8 mouse cellular contexts compared by ENCODE assay signal in genomic region chr2:153795090-153795489, GRCm38 (mm10). TPM values are rescaled to one million over a fixed set of nuclear protein-coding genes. Genes with fewer than 3 reads are reported as not detected.
DNase-seq lines count a peak whose midpoint lies in the region; ATAC-seq lines count a peak whose summit lies in the region.

No protein-coding gene starts in this region.

- no peak overlapping the region for H3K4me3 ChIP-seq in neural tube, embryonic 13.5 days
- no peak overlapping the region for H3K4me3 ChIP-seq in neural tube, embryonic 15.5 days (replicated peaks)
- no peak overlapping the region for H3K4me3 ChIP-seq in liver, embryonic 13.5 days (replicated peaks)

- WGBS in neural tube, embryonic 13.5 days: 66% methylated on average over 5 of the region's 5 CpGs
- WGBS in neural tube, embryonic 15.5 days: 62% methylated on average over 5 of the region's 5 CpGs
- 44% methylated on average over 5 of the region's 5 CpGs for WGBS in liver, embryonic 13.5 days (ENCODE audit: insufficient replicate concordance)

- ATAC-seq in neural tube, embryonic 13.5 days (ENCODE audit: low read depth): peak; percentile 23; the same call in 1 of the 2 replicates
- ATAC-seq in neural tube, embryonic 15.5 days (ENCODE audit: low FRiP score): no peak
- 0 out of 2 replicates have a peak, but pooled peaks have one; percentile 15 for ATAC-seq in liver, embryonic 13.5 days (ENCODE audit: low read depth)
- no peak for ATAC-seq in erythroblast, adult 5-6 weeks (replicated peaks; ENCODE audit: low FRiP score, poor library complexity, severe bottlenecking)

- H3K27me3 ChIP-seq in neural tube, embryonic 13.5 days: no peaks in the 10 kb centered on the region
- H3K27me3 ChIP-seq in neural tube, embryonic 15.5 days (replicated peaks): no peaks in the 10 kb centered on the region
- no peaks in the 10 kb centered on the region for H3K27me3 ChIP-seq in liver, embryonic 13.5 days

- no peak overlapping the region for H3K4me2 ChIP-seq in neural tube, embryonic 13.5 days
- no peak overlapping the region for H3K4me2 ChIP-seq in neural tube, embryonic 15.5 days
- no peak overlapping the region for H3K4me2 ChIP-seq in liver, embryonic 13.5 days

- H3K36me3 ChIP-seq in neural tube, embryonic 13.5 days: no peaks in the 10 kb centered on the region
- H3K36me3 ChIP-seq in neural tube, embryonic 15.5 days: no peaks in the 10 kb centered on the region
- no peaks in the 10 kb centered on the region for H3K36me3 ChIP-seq in liver, embryonic 13.5 days

- DNase-seq in cerebellum, postnatal 10 days: peak; percentile 59 to 67
- no peak for DNase-seq in cerebellum, adult 11 months
- no peak for DNase-seq in liver, embryonic 13.5 days
- DNase-seq in thymus, postnatal 10 days (ENCODE audit: low spot score in 2 of 2): peak; percentile 27 to 52
- no peak for DNase-seq in layer of hippocampus, postnatal 36 days

- no peak overlapping the region for H3K9ac ChIP-seq in neural tube, embryonic 13.5 days
- H3K9ac ChIP-seq in neural tube, embryonic 15.5 days (replicated peaks): no peak overlapping the region
- no peak overlapping the region for H3K9ac ChIP-seq in liver, embryonic 13.5 days

- no peaks in the 10 kb centered on the region for H3K4me1 ChIP-seq in neural tube, embryonic 13.5 days (replicated peaks)
- no peaks in the 10 kb centered on the region for H3K4me1 ChIP-seq in neural tube, embryonic 15.5 days
- H3K4me1 ChIP-seq in liver, embryonic 13.5 days (replicated peaks): no peaks in the 10 kb centered on the region

- H3K27ac ChIP-seq in neural tube, embryonic 13.5 days (replicated peaks): no peak overlapping the region
- H3K27ac ChIP-seq in neural tube, embryonic 15.5 days (replicated peaks): no peak overlapping the region
- no peak overlapping the region for H3K27ac ChIP-seq in liver, embryonic 13.5 days

- H3K9me3 ChIP-seq in neural tube, embryonic 13.5 days: no peaks in the 10 kb centered on the region
- H3K9me3 ChIP-seq in neural tube, embryonic 15.5 days (replicated peaks): no peaks in the 10 kb centered on the region
- H3K9me3 ChIP-seq in liver, embryonic 13.5 days (replicated peaks): no peaks in the 10 kb centered on the region

RNA-seq across cellular contexts. Expression of gene Efcab8, which starts 15.4 kb away (rescaled TPM):
- polyA plus RNA-seq in neural tube, embryonic 13.5 days (2015; fragmentation: Nextera tagmentation; extraction: Ambion mirVana): not detected in 2 replicates
- polyA plus RNA-seq in neural tube, embryonic 15.5 days (2015; fragmentation: Nextera tagmentation; extraction: Ambion mirVana): not detected in 2 replicates
- polyA plus RNA-seq in liver, embryonic 13.5 days (2015; fragmentation: Nextera tagmentation; extraction: Ambion mirVana): 0.06 TPM in 1 of 2 replicates, not detected in the other
- total RNA-seq in erythroblast, adult 5-6 weeks (2015; ENCODE audit: low replicate concordance): not detected in 2 replicates
- total RNA-seq in erythroblast, adult 5-6 weeks (2017; ENCODE audit: low replicate concordance): 0.51 TPM in 1 of 2 replicates, not detected in the other
- total RNA-seq in layer of hippocampus, postnatal 36 days (2021): under 1 TPM; 0.07 to 0.40 TPM

RNA-seq across cellular contexts. Expression of gene Mapre1, which starts 54.0 kb away (rescaled TPM):
- polyA plus RNA-seq in neural tube, embryonic 13.5 days (2015; fragmentation: Nextera tagmentation; extraction: Ambion mirVana): 395 and 425 TPM in 2 replicates
- 338 and 342 TPM in 2 replicates for polyA plus RNA-seq in neural tube, embryonic 15.5 days (2015; fragmentation: Nextera tagmentation; extraction: Ambion mirVana)
- polyA plus RNA-seq in liver, embryonic 13.5 days (2015; fragmentation: Nextera tagmentation; extraction: Ambion mirVana): 161 and 202 TPM in 2 replicates
- total RNA-seq in erythroblast, adult 5-6 weeks (2015; ENCODE audit: low replicate concordance): 40.5 and 93.4 TPM in 2 replicates
- 24.1 and 38.3 TPM in 2 replicates for total RNA-seq in erythroblast, adult 5-6 weeks (2017; ENCODE audit: low replicate concordance)
- total RNA-seq in layer of hippocampus, postnatal 36 days (2021): 10 to 100 TPM; 84.1 to 92.7 TPM

Comparison
In these comparisons a context has a peak if more than half of its experiments do, and no peak if none do; other contexts are left out.
1. DNase-seq: peak in cerebellum, postnatal 10 days (2 of 2) and thymus, postnatal 10 days (2 of 2); none in cerebellum, adult 11 months (single experiment), liver, embryonic 13.5 days (single experiment) and layer of hippocampus, postnatal 36 days (0 of 2).
2. ATAC-seq: peak in neural tube, embryonic 13.5 days (single experiment) and liver, embryonic 13.5 days (single experiment); none in neural tube, embryonic 15.5 days (single experiment) and erythroblast, adult 5-6 weeks (single experiment).